Mouse (Mus musculus): ENCODE results near the gene Gpat2. TPM values are rescaled to one million over a fixed set of nuclear protein-coding genes. Genes with fewer than 3 reads are reported as not detected.

Gpat2 gene
- 0.36 and 0.38 TPM in 2 replicates for polyA plus RNA-seq (2012; rRNA removed)

GRCm38 (mm10) chr2:127424977-127425376 lies at the start of gene Gpat2:
TSS of gene Gpat2 (plus strand) at chr2:127425199.
- 79% methylated on average over 17 of the region's 17 CpGs for WGBS
- no peak within 1 kb of the TSS for H3K4me3 ChIP-seq (replicated peaks; ENCODE audit: insufficient read depth, low read depth, low read length)
- H3K27ac ChIP-seq (ENCODE audit: insufficient read depth, low read length) = no peak within 1 kb of the TSS
- DNase-seq = no peak
- TF ChIP-seq CTCF (IDR thresholded peaks at IDR 0.05; ENCODE audit: borderline replicate concordance, insufficient read depth, low read depth, low read length) = no peak
- no peak for TF ChIP-seq POLR2A (IDR thresholded peaks at IDR 0.05; ENCODE audit: borderline replicate concordance, insufficient read depth, low read length)
- H3K4me1 ChIP-seq (ENCODE audit: control insufficient read depth, insufficient read depth, low read length) = no peaks in the 10 kb centered on the region
- H3K27me3 ChIP-seq (ENCODE audit: control insufficient read depth, insufficient read depth, low read length) = no peaks in the 10 kb centered on the region

- WGBS = 11% methylated on average over 7 of the region's 7 CpGs
- no peak for TF ChIP-seq POLR2A (IDR thresholded peaks at IDR 0.05; ENCODE audit: borderline replicate concordance, insufficient read depth, low read length)
- H3K4me1 ChIP-seq (ENCODE audit: control insufficient read depth, insufficient read depth, low read length) = no peaks in the 10 kb centered on the region
- no peaks in the 10 kb centered on the region for H3K27me3 ChIP-seq (ENCODE audit: control insufficient read depth, insufficient read depth, low read length)
- H3K4me3 ChIP-seq (replicated peaks; ENCODE audit: insufficient read depth, low read depth, low read length) = no peak overlapping the region
- H3K27ac ChIP-seq (ENCODE audit: insufficient read depth, low read length) = no peak overlapping the region
- no peak for DNase-seq
Measured at GRCm38 (mm10) chr2:127375759-127376341, 49.1 kb upstream of the Gpat2 start.

- TF ChIP-seq CTCF (IDR thresholded peaks at IDR 0.05; ENCODE audit: borderline replicate concordance, insufficient read depth, low read depth, low read length) = no peak
- no peak for TF ChIP-seq POLR2A (IDR thresholded peaks at IDR 0.05; ENCODE audit: borderline replicate concordance, insufficient read depth, low read length)
- Histone ChIP-seq H3K4me1 (ENCODE audit: control insufficient read depth, insufficient read depth, low read length) (no peaks in the 10 kb centered on the region), H3K27ac (ENCODE audit: insufficient read depth, low read length) (no peak overlapping the region), H3K27me3 (ENCODE audit: control insufficient read depth, insufficient read depth, low read length) (no peaks in the 10 kb centered on the region), H3K4me3 (replicated peaks; ENCODE audit: insufficient read depth, low read depth, low read length) (no peak overlapping the region)
- 81% methylated on average over 6 of the region's 6 CpGs for WGBS
- no peak for DNase-seq
Measured at GRCm38 (mm10) chr2:127376423-127377051, 48.5 kb upstream of the Gpat2 start.

GRCm38 (mm10) chr2:127377942-127378610 lies 46.9 kb upstream of the Gpat2 start:
- 45% methylated on average over 7 of the region's 7 CpGs for WGBS
- Histone ChIP-seq H3K4me3 (replicated peaks; ENCODE audit: insufficient read depth, low read depth, low read length) (no peak overlapping the region), H3K27ac (ENCODE audit: insufficient read depth, low read length) (no peak overlapping the region), H3K27me3 (ENCODE audit: control insufficient read depth, insufficient read depth, low read length) (no peaks in the 10 kb centered on the region), H3K4me1 (ENCODE audit: control insufficient read depth, insufficient read depth, low read length) (no peaks in the 10 kb centered on the region)
- TF ChIP-seq CTCF (IDR thresholded peaks at IDR 0.05; ENCODE audit: borderline replicate concordance, insufficient read depth, low read depth, low read length) = no peak
- TF ChIP-seq POLR2A (IDR thresholded peaks at IDR 0.05; ENCODE audit: borderline replicate concordance, insufficient read depth, low read length) = no peak
- DNase-seq = no peak

- Histone ChIP-seq H3K27ac (ENCODE audit: insufficient read depth, low read length) (no peak overlapping the region), H3K27me3 (ENCODE audit: control insufficient read depth, insufficient read depth, low read length) (no peaks in the 10 kb centered on the region), H3K4me1 (ENCODE audit: control insufficient read depth, insufficient read depth, low read length) (no peaks in the 10 kb centered on the region), H3K4me3 (replicated peaks; ENCODE audit: insufficient read depth, low read depth, low read length) (no peak overlapping the region)
- no peak for DNase-seq
- TF ChIP-seq POLR2A (IDR thresholded peaks at IDR 0.05; ENCODE audit: borderline replicate concordance, insufficient read depth, low read length) (no peak), CTCF (IDR thresholded peaks at IDR 0.05; ENCODE audit: borderline replicate concordance, insufficient read depth, low read depth, low read length) (no peak)
- WGBS = 41% methylated on average over 7 of the region's 7 CpGs
Measured at GRCm38 (mm10) chr2:127378611-127378990, 46.4 kb upstream of the Gpat2 start.

GRCm38 (mm10) chr2:127379250-127379649 lies 45.7 kb upstream of the Gpat2 start:
- no peak for DNase-seq
- WGBS = 65% methylated on average over 3 of the region's 3 CpGs
- Histone ChIP-seq H3K4me3 (replicated peaks; ENCODE audit: insufficient read depth, low read depth, low read length) (no peak overlapping the region), H3K27ac (ENCODE audit: insufficient read depth, low read length) (no peak overlapping the region), H3K27me3 (ENCODE audit: control insufficient read depth, insufficient read depth, low read length) (no peaks in the 10 kb centered on the region), H3K4me1 (ENCODE audit: control insufficient read depth, insufficient read depth, low read length) (no peaks in the 10 kb centered on the region)
- TF ChIP-seq POLR2A (IDR thresholded peaks at IDR 0.05; ENCODE audit: borderline replicate concordance, insufficient read depth, low read length) (no peak), CTCF (IDR thresholded peaks at IDR 0.05; ENCODE audit: borderline replicate concordance, insufficient read depth, low read depth, low read length) (no peak)

DNA sequence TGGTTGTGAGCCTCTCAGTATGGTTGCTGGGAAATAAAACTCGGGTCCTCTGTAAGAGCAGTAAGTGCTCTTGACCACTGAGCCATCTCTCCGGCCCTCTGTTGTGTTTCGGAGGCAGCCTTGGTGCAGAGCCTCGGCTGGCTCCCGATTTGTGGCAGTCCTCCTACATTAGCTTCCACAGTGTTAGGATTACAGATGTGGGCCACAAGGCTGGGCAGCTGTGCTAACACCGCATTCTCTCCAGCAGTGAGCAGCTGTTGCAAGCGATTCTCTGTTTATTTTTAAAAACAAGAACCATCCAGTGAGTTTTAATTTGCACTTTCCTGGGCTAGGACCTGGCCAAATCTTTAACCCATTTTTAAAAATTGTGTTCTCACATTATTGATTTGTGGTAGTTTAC lies 41.1 kb upstream of the Gpat2 start:
- Histone ChIP-seq H3K4me3 (replicated peaks; ENCODE audit: insufficient read depth, low read depth, low read length) (no peak overlapping the region), H3K27ac (ENCODE audit: insufficient read depth, low read length) (no peak overlapping the region), H3K4me1 (ENCODE audit: control insufficient read depth, insufficient read depth, low read length) (no peaks in the 10 kb centered on the region), H3K27me3 (ENCODE audit: control insufficient read depth, insufficient read depth, low read length) (no peaks in the 10 kb centered on the region)
- WGBS = 74% methylated on average over 7 of the region's 7 CpGs
- TF ChIP-seq POLR2A (IDR thresholded peaks at IDR 0.05; ENCODE audit: borderline replicate concordance, insufficient read depth, low read length) = no peak
- no peak for TF ChIP-seq CTCF (IDR thresholded peaks at IDR 0.05; ENCODE audit: borderline replicate concordance, insufficient read depth, low read depth, low read length)
- no peak for DNase-seq

GRCm38 (mm10) chr2:127387521-127387920 lies 37.5 kb upstream of the Gpat2 start:
- no peak for TF ChIP-seq POLR2A (IDR thresholded peaks at IDR 0.05; ENCODE audit: borderline replicate concordance, insufficient read depth, low read length)
- no peak for TF ChIP-seq CTCF (IDR thresholded peaks at IDR 0.05; ENCODE audit: borderline replicate concordance, insufficient read depth, low read depth, low read length)
- no peak overlapping the region for H3K4me3 ChIP-seq (replicated peaks; ENCODE audit: insufficient read depth, low read depth, low read length)
- no peak overlapping the region for H3K27ac ChIP-seq (ENCODE audit: insufficient read depth, low read length)
- H3K27me3 ChIP-seq (ENCODE audit: control insufficient read depth, insufficient read depth, low read length) = no peaks in the 10 kb centered on the region
- no peak for DNase-seq
- WGBS = 90% methylated on average over 2 of the region's 2 CpGs
- no peaks in the 10 kb centered on the region for H3K4me1 ChIP-seq (ENCODE audit: control insufficient read depth, insufficient read depth, low read length)
